Mouse (Mus musculus) bone marrow macrophage, adult 2 months (primary cell): Measurements from ENCODE around the gene Nfkbid.

Experiments
- CTCF ChIP-seq: IDR thresholded peaks from 2 replicates; pipeline ENCODE4 v1.5.1; 2012; ENCODE audit warnings: low read depth, mild to moderate bottlenecking, low read length, moderate library complexity
- POLR2A ChIP-seq: IDR thresholded peaks from 2 replicates; pipeline ENCODE4 v1.6.1; 2012; ENCODE audit warnings: mild to moderate bottlenecking, low read depth, low read length, borderline replicate concordance

- TF ChIP-seq POLR2A = no peak
- TF ChIP-seq CTCF = no peak
Measured at GRCm38 (mm10) chr7:30453766-30454165, 32.2 kb downstream of the Nfkbid start.
